Mouse (Mus musculus): ENCODE results near the gene Asxl2. TPM values are rescaled to one million over a fixed set of nuclear protein-coding genes. Genes with fewer than 3 reads are reported as not detected.
"Not testable (repeated sequence)": the region's sequence is repeated elsewhere in the genome, so short reads cannot be mapped to it uniquely, and the experiment has no call there.

The Asxl2 gene
- total RNA-seq, 2 experiments from 2014 or later, result 19.4 to 22.7 TPM

- no peak for DNase-seq
Observed at GRCm38 (mm10) chr12:3427891-3428775, 1.5 kb downstream of the Asxl2 start.

- no peak for DNase-seq
Observed at GRCm38 (mm10) chr12:3429681-3430442, 3.2 kb downstream of the Asxl2 start.

DNA sequence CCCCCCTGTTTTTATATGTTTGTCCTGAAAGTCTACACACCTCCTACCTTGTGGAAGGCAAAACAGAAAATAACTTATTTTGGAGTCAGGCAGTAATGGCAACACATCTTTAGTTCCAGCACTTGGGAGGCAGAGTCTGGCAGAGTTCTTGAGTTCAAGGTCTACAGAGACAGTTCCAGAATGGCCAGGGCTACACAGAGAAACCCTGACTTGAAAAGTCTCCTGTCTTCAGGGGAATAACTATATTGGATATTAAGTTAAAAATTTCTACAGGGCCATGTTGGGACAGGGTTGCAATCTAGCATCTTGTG, 3.7 kb downstream of the Asxl2 start:
- no peak for DNase-seq

- DNase-seq, result no peak
Observed at GRCm38 (mm10) chr12:3430985-3431384, 4.3 kb downstream of the Asxl2 start.

DNA sequence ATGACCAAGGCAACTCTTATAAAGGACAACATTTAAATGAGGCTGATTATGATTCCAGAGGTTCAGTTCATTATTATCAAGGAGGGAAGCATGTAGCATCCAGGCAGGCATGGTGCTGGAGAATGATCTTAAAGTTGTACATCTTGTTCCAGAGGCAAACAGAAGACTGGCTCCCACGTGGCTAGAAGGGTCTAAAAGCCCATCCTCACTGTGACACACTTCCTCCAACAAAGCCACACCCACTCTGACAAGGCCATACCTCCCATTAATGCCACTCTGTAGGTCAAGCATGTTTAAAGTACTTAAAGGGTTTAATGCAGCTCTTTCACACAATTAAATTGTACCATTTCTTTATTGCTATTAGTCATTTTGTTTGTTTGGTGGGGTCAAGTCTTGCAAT, 7.1 kb downstream of the Asxl2 start:
- DNase-seq, result no peak

DNA sequence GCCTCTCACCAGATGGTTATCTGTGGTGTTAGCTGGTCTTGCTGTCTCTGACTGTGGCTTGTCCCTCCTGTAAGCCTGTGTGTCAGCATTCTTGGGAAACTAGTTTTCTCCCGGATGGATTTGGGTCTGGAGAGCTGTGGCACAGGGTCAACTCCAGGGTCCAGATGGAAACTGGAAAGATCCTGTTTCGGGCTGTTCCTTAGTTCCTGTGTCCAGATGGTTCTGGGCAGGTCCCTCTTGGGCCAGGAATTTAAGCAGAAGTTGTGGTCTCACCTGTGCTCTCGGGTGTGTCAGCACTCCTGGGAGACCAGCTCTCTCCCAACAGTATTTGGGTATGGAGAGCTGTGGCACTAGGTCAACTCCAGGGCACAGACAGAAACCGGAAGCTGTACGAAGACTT, 9.8 kb downstream of the Asxl2 start:
- DNase-seq, result no peak

GRCm38 (mm10) chr12:3437815-3438214, 11.2 kb downstream of the Asxl2 start:
- no peak for DNase-seq

DNA sequence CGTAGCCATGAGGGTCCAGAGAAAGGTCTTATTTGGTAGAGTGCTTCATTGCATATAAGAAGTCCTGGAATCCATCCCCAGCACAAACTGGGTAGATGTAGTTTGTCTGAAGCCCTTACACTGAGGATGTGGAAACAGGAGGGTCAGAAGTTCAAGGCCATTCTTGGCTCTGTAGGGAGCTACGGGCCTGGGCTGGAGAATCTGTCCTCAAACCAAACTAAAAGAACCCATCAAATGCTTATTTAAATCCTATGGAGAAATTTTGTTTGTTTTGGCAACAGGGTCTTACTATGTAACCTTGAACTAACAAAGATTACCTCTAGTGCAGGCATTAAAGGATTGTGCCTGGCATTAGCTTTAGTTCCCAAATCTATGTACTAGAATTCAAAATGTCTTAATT, 14.3 kb downstream of the Asxl2 start:
- DNase-seq, result no peak

DNA sequence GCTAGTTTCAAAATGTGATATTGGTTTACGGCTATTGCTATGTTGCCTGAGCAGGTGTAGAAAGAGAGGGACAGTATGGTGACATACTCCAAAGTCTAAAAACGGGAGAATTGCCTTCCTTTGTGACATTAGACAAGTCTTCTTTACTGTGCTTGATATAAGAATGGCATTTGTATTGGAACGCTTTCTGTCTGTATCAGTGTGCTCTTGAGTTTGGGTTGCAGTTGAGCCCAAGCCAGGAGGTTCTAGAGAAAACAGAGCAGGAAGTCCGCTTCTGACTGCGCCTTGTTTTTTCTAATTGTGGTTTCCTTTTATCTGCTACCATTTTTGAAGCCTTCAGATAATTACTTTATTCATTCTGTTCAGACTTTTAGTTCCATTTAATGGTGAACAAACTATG, 14.7 kb downstream of the Asxl2 start:
- no peak for DNase-seq

- DNase-seq, result no peak
Observed at GRCm38 (mm10) chr12:3453554-3453953, 26.9 kb downstream of the Asxl2 start.

DNA sequence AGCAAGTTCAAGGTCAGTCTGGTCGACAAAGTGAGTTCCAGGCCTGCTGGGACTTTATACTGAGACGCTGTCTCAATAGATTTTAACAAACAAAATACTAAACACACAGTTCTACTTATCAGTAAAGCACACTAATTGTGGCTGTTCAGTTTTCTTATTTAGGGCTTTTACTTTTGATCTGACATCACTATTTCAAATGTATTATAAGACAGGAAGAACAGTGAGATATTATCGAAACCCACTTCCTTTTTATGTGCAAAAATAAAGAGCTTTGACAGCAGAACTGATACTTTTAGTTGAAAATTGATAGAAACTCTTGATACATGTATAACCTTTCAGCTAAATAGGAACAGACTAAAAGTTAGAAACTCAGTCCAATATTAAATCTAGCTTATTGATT, 36.4 kb downstream of the Asxl2 start:
- no peak for DNase-seq

DNA sequence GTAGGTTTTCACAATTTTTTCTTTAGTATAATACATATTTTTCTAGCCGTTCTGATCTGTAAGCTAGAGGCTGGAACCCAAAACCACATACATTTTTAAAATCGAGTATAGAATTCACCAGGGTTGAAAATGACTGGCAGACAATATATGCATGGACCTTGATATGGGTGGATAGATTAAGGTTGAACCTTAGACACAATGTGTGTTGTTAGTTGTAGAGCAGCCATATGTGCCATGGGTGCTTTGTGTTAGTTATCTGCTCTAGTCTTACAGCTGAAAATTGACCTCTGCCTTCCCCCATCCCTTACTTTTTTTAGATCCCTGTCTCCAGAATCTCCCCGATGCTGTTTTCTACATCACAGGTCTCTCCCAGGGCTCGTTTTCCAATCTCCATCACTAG, 73.0 kb downstream of the Asxl2 start:
- DNase-seq, result no peak

DNA sequence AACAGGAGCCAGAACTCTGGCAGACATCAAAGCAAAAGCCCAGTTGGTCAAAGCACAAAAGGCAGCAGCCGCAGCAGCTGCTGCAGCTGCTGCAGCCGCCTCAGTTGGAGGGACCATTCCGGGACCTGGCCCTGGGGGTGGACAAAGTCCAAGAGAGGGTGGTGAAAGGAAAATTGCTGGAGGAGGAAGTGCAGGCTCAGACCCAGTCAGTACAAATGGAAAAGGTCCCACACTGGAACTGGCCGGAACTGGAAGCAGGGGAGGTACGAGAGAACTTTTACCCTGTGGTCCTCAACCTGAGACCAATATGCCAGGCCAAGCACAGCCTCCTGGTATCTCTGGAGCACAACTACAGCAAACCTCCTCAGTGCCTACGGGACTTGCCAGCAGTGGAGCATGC, 73.4 kb downstream of the Asxl2 start:
- no peak for DNase-seq

DNA sequence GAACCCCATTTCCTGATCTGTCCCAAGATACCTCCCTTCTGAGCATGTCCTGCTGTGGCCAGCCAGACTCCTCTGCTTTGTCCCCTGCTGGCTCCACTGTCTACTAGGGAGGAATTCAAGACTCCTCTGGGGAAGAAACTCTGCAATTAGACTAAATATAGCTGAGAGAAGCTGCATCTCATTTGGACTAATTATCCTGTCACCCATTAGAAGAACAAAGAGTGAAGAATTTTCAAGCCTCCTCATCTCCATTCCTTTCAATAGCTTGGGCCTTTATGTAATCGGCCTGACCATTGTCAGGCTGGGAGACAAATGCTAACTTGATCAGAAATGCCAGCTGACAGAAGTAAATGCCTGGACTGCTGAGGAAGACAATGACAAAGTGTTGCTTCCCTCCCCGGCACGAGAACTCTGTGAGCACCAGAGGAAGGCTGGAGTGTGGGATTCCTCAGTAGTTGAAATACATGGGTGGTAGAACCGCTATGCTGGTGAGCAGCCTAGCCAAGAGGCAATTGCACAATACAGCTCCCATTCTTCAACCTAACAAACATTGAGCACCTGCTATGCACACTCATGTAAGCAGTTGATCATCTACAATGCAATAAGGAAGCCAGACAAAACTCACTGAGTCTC, 92.1 kb downstream of the Asxl2 start:
- DNase-seq, result no peak

DNA sequence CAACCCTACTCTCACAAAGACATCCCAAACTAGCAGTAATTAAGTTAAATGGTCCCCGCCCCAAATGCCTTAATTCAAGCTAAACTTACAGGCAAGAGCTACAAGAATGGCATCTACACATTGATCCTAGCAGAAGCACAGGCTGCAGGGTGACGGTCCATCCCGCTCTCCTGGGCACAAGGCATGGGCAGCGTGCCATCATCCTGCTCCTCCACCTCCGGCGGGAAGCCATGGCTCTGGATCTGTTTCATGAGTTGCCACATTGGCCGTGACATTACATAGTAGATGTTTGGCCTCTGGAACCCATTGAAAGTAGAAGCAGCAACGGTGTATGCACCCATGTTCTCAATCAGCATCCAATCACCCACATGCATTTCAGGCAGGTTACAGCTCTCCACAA, 95.1 kb downstream of the Asxl2 start:
- DNase-seq, result not testable (repeated sequence)

GRCm38 (mm10) chr12:3525536-3525935, 98.9 kb downstream of the Asxl2 start:
- no peak for DNase-seq

DNA sequence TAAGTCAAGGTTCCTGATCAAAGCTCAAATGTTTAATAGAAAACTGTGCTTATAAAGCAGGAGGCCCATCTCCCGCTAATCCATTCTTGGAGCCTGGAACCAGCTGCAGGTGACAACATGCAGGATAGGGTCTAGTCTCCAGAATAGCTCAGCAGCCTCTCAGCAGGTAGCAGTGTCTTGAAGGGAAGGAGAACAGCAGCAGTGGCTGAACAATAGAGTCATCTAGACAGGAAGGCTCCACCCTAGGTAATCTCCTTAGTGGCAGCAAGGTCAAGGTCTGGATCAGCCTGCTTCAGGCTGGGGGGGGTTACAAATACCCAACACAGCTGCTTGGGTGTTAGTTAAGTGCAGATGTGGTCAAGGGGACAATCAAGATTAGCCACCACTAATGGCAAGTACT, 108.8 kb downstream of the Asxl2 start:
- DNase-seq, result not testable (repeated sequence)

GRCm38 (mm10) chr12:3537616-3538015, 111.0 kb downstream of the Asxl2 start:
- DNase-seq, result peak; percentile 29

DNA sequence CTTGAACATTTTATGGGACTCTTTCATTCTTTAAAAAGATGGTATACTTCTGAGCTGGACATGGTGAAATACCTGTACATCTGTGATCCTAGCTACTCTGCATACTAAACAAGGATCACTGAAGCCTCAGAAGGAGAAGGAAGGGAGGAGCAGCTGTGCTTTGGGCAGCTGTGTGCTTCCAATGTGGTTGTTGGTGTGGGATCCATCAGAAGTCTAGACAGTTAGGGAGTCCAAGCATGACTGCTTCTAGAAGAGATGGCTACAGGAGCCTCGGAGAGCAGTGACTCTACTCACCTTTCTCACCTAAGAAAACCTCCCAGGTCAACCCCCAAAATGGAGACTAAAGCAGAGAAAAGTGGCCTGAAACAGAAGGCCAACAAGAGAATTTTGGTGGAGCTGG, 111.4 kb downstream of the Asxl2 start:
- DNase-seq, result no peak

GRCm38 (mm10) chr12:3539605-3540004, 112.9 kb downstream of the Asxl2 start:
- DNase-seq, result no peak

DNA sequence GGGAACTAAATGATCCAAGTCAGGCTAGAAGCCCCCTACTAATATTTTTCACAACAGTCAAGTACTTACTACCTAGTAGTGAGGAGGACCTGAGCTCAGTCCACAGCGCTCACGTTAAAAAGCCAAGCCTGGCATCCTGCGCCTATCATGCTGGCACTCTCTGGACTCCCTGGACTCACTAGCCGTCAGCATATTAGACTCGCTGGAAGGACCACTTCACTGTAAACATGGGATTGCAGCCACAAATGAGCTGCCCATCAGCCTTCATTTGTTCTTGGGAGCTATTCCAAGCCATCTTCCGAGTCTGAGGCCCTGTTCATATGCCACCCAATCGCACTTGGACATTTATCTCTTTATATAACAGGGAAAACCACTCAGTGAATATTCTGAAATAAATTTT, 114.2 kb downstream of the Asxl2 start:
- DNase-seq, result no peak

GRCm38 (mm10) chr12:3545451-3545850, 118.8 kb downstream of the Asxl2 start:
- no peak for DNase-seq

- DNase-seq, result no peak
Observed at GRCm38 (mm10) chr12:3546121-3546658, 119.5 kb downstream of the Asxl2 start.

Measured in gastrocnemius, postnatal 10 days (tissue).